Mouse (Mus musculus): ENCODE results near the gene Frzb.
"Not testable (repeated sequence)": the region's sequence is repeated elsewhere in the genome, so short reads cannot be mapped to it uniquely, and the experiment has no call there.

Frzb gene

DNA sequence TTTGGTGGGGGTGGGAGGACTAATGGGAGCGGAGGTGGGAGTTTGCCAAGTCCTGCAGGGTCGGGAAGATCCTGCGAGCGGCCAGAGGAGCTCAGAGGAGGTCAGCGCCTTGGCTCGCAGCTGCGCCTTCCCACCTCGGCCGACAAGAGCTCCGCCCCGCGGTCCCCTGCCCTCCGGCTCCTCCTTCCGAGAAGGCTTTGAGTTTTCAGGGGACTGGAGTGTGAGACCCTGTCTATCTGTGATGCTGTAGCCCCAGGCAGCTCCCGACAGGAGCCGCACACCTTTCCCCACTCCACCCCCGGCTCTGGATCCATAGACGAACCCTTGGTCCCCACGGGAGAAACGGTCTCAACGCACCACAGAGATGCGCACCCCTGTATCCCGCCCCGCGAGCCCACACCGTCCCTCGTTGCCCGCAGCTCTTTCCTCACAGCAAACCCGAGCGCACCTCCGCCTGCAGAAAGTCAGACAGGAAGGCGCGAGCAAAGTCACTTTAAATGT lies at the start of gene Frzb:
TSS of gene Frzb (minus strand) at position 335 of the 501 bp plus-strand sequence.
- peak; percentile 9 to 15 for DNase-seq (ENCODE audit: low spot score in 2 of 2)

DNA sequence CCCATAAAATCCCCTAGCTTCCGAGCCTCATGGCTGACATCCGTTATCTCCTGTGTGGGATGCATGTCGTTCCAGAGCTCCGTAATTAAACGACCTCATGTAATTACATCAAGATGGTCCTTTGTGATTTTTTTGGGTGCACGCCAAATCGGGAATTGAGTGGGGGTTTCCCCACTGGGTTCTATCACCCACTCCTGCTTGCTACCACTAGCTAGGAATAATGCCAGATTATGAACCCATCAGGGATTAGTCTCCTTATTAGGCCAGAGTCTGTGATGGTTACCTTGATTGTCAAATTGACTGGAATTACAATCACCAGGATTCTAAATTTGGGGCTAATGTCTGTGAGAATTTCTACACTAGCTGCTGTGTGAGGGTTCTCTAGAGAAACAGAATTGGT lies 47.9 kb upstream of the Frzb start:
- DNase-seq (ENCODE audit: low spot score in 2 of 2) = not testable (repeated sequence)

DNA sequence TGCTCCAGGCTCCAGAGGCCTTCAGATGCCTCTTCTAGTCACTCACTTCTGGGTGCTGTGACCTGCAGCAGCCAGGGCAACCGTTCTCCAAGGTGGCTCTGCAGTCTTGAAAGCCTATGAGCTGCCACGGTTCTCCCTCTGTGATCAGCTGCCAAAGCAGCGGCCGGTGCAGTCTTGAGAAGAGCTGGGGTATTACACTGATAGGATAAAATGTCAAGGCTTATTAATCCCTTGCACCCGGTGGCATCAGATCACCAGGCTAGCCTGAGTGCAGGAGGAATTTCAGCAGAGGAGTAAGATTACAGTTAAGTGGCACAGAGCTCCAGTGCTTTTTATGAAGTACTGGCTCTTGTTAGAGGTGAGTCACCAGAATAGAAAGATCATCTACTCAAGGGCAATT lies 39.4 kb upstream of the Frzb start:
- DNase-seq (ENCODE audit: low spot score in 2 of 2) = no peak

DNA sequence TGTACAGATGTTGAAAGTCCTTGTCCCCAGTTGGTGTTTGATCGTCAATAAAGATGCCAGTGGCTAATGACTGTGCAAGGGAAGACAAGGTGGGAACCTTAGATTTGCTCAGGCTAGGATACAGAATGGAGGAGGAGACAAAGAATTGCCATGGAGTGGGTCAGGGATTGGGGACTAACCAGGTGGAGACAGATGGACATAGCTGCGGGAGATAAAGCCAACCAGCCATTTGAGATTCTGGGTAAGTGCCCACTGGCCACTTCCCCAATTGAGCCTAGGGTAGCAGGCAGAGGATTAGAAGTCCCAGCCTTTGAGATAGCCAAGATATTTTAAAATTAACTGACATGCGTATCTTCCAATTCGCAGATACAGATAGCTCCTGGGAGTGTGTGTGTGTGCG lies 37.5 kb upstream of the Frzb start:
- no peak for DNase-seq (ENCODE audit: low spot score in 2 of 2)

DNA sequence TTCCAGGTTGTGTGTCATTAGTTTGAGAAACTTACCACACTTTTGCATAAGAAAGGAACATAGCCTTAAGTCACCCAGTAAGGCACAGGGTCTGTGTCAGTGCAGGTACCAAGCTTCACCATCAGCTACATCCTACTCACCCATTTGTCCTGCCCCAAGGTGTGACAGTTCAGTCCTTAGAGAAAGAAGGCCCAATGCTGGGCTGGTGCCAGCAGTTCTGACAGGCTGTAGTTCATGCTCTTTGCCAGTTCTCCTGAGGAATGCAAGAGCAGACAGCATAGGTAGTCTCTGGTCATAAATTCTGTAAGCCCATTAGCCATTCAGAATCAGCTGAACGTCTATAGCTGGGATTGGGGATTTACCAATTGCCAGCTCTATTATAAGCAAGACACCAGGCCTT lies 28.4 kb upstream of the Frzb start:
- DNase-seq (ENCODE audit: low spot score in 2 of 2) = no peak

DNA sequence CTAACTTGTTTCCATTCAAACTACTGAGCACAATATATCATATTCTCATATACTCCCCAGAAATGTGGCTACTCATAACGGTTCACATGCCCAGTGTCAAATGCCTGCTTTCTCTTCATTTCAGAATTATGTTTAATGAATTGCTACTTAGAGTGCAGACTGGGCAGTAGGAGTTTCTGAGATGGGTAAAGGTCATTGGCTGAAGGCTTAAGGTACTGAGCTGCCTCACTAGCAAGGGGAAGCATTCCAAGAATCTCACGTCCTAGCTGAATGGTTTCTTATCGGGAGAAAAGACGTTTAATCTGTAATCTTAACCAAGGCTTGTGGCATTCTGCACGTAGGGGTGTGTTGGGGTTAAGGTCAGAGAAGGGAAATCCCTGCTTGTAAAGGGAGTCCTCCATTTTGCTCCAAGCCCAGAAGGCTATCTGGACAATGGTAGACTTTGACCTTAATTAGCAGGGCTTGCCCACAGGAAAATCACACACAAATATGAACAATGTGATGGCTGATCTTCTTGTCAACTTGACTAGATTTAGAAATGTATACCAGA lies 26.9 kb upstream of the Frzb start:
- no peak for DNase-seq (ENCODE audit: low spot score in 2 of 2)

DNA sequence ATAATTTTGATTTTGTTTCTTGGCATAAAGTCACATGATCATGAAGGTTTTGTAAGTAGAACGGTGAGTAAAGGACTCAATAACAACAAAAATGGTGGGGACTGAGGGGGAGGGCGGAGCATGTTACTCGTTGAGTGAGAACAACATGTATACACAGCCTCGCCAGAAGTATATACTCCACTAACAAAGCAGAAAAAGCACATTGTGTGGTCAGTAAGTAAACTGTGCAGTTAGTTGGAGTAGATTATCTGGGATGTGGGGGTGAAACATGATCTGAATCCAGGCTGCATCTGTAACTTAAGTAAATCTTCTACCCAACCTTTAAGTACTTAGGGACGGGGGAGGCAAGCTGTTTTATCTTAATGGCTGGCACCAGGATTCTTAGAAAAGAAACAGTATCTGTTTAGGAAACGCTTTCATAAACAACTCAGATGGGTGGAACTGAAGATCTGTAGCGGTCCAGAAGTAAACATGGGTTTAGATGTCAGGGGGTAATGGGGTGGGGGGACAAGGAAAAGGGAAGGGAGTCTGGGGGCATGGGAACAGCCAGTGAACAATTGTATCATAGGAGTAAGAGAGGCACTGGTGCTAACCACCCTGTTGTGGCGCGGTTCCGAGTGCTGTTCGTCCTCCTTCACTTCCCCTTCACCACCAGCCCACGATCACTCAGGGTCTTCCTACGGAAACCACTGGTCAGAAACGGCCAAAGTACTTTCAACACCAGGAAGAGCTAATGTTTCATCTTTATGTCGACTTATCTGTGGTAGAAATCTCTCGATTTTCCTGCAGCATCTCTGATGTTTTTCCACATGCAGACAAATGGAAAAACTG lies 18.8 kb upstream of the Frzb start:
- DNase-seq (ENCODE audit: low spot score in 2 of 2) = no peak

GRCm38 (mm10) chr2:80461827-80462226 lies 14.4 kb upstream of the Frzb start:
- DNase-seq (ENCODE audit: low spot score in 2 of 2) = no peak

GRCm38 (mm10) chr2:80448231-80448630 lies 806 bp upstream of the Frzb start:
- no peak for DNase-seq (ENCODE audit: low spot score in 2 of 2)

GRCm38 (mm10) chr2:80446308-80447151 lies 895 bp downstream of the Frzb start:
- DNase-seq (ENCODE audit: low spot score in 2 of 2) = peak; percentile 7 to 36

DNA sequence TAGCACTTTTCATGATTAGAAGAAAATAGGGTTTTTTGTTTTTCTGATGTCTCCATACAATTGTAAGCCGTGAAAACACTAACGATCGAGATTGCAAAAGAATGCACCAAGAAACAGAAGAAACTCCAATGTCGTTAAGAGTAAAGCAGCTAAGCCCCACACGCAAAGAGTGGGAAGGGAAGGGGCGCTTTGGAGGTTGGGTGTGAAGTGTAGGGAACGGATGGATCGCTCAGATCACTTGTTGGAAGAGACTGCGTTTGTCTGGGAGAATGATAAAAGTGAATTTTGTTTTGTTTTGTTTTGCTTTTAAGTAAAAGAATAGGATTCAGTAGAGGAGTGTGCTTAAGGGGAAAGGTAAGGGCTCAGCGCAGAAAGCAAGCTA lies 1.5 kb downstream of the Frzb start:
- no peak for DNase-seq (ENCODE audit: low spot score in 2 of 2)

DNA sequence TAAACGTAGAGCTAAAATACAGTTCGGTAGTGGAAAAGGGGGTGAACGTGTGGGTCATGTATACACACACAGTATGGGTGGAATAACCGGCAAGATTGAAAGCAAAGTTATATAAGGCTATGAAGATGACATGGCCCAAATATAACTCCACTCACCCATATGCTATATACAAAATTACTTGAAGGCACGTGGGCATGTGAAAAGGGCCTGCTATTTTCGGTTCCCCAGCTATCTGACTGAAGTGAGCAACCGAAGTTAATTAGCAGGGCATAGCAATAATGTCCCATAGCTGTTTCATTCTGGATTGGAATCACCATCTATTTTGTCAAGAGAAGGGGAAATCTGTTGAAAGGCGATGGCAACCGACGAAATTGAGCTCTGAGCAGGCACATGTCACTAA lies 1.9 kb downstream of the Frzb start:
- no peak for DNase-seq (ENCODE audit: low spot score in 2 of 2)

DNA sequence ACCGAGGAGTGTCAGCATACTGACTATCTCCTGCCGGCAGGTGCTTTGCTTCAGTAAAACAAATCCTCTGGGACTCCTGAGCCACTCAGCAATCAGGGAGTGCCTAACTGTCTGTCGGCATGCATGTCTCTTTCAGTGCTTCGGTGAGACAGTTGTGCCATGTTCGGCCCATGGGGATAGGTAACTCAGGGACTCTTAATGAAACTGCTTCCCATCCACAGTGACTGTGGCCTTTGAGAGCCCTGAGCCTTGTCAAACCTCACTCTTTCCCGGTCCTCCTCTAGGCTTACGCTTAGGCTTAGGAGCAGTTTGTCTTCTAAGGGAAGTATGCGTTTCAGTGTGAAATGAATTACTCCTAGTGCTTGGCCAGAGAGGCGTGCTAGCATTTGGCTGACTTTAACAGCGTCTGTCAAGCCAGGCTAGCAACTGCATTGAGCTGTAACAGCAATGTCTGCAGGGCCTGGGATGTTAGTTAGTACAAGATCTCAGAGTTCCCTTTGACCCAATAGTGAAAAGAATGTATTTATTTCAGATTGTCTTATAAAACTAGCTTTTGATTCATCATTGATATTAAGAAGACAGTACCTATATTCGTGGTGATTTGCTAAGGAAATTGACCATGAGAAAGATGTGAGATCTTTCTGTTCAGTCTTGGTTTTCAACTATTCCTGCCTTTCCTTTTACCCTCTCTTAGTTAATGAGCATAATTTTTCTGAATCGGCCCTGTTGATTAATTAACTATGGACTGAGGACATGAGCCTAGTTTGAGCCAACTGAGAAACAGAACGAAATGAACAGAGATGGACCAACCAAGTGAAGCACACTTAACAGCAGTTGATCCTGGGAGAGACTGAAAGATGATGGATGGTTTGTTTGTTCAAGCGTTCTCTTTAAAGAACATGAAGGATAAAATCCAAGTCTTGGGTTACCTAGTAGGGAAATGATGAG lies 2.7 kb downstream of the Frzb start:
- no peak for DNase-seq (ENCODE audit: low spot score in 2 of 2)

GRCm38 (mm10) chr2:80443962-80444361 lies 3.5 kb downstream of the Frzb start:
- no peak for DNase-seq (ENCODE audit: low spot score in 2 of 2)

DNA sequence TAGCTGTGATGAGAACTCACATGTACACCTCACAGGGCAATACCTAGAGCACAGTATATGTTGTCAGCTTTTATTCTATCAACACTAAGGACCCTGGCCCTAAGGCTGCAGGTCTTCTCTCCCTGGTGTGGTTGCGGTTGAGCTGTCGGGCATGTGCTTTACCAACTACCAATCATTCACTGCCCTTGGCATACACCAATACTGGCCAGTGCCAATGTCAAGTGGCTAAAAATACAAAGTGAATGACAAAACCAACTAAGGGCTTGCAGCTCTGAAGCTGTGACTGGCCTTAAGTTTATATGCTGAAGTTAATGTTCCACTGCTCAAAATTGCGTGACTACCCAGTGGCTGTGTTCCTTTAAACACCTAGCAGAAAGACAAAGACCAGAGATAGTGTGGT lies 6.0 kb downstream of the Frzb start:
- DNase-seq (ENCODE audit: low spot score in 2 of 2) = no peak

- DNase-seq (ENCODE audit: low spot score in 2 of 2) = no peak
Observed at GRCm38 (mm10) chr2:80438854-80439253, 8.6 kb downstream of the Frzb start.

DNA sequence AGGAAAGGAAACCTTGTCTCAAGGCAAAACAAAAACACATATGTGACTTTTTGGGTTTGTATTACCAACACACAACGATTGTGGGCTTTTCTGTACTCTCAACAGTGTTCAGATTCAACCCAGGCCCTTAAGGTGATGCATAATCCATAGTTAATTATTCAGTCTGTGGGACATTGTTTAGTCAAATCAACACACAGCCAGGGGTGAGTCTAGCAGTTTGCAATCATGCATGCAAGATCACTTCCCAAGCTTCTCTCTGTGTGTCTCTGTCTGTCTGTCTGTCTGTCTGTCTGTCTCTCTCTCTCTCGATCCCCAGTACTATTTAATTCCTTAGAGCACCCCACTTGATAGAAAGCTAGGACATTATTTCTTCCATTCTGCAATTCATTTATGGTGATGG lies 10.0 kb downstream of the Frzb start:
- no peak for DNase-seq (ENCODE audit: low spot score in 2 of 2)

- no peak for DNase-seq (ENCODE audit: low spot score in 2 of 2)
Observed at GRCm38 (mm10) chr2:80434783-80435572, 12.4 kb downstream of the Frzb start.

- DNase-seq (ENCODE audit: low spot score in 2 of 2) = no peak
Observed at GRCm38 (mm10) chr2:80433254-80433876, 14.1 kb downstream of the Frzb start.
